Mouse (Mus musculus): ENCODE data around the gene Mrpl48. TPM values are rescaled to one million over a fixed set of nuclear protein-coding genes. Genes with fewer than 3 reads are reported as not detected.
A peak's percentile ranks its signal among the peaks of the same experiment; 100 is the strongest.

Mrpl48 gene
- polyA plus RNA-seq, 1 experiment: 7.8 TPM

GRCm38 (mm10) chr7:100496791-100497190 lies 111.3 kb downstream of the Mrpl48 start:
- H3K4me3 ChIP-seq (ENCODE audit: low read depth, low read length): peak overlapping the region; percentile 61; the same call in 1 of the 2 replicates
- no peaks in the 10 kb centered on the region for H3K27me3 ChIP-seq (ENCODE audit: control insufficient read depth, insufficient read depth, low read length)
- 0 out of 2 replicates have a peak, but pooled peaks have one; percentile 6 for TF ChIP-seq POLR2A (IDR thresholded peaks at IDR 0.05; ENCODE audit: low read depth, low read length)
- no peak for TF ChIP-seq CTCF (IDR thresholded peaks at IDR 0.05; ENCODE audit: extremely low read depth, insufficient read length, insufficient replicate concordance, low read depth, low read length)
- H3K27ac ChIP-seq (ENCODE audit: insufficient read depth, low read depth, low read length): peak overlapping the region; percentile 88; the same call in 1 of the 2 replicates
- peaks cover 52% of the 10 kb centered on the region for H3K36me3 ChIP-seq (ENCODE audit: control insufficient read depth, insufficient read depth, low read length)
- peaks cover 19% of the 10 kb centered on the region for H3K4me1 ChIP-seq (ENCODE audit: control insufficient read depth, insufficient read depth, insufficient read length, low read length)
- 95% methylated on average over 9 of the region's 9 CpGs for WGBS

GRCm38 (mm10) chr7:100496371-100496770 lies 111.7 kb downstream of the Mrpl48 start:
- TF ChIP-seq POLR2A (IDR thresholded peaks at IDR 0.05; ENCODE audit: low read depth, low read length): no peak; the same call in 1 of the 2 replicates
- no peak for TF ChIP-seq CTCF (IDR thresholded peaks at IDR 0.05; ENCODE audit: extremely low read depth, insufficient read length, insufficient replicate concordance, low read depth, low read length)
- Histone ChIP-seq H3K27ac (ENCODE audit: insufficient read depth, low read depth, low read length) (peak overlapping the region; percentile 88), H3K36me3 (ENCODE audit: control insufficient read depth, insufficient read depth, low read length) (peaks cover 52% of the 10 kb centered on the region), H3K4me1 (ENCODE audit: control insufficient read depth, insufficient read depth, insufficient read length, low read length) (peaks cover 19% of the 10 kb centered on the region), H3K4me3 (ENCODE audit: low read depth, low read length) (peak overlapping the region; percentile 61), H3K27me3 (ENCODE audit: control insufficient read depth, insufficient read depth, low read length) (no peaks in the 10 kb centered on the region)
- 51% methylated on average over 6 of the region's 6 CpGs for WGBS

Other genes starting within 250 kb of the Mrpl48 start
- 6.6 and 10.1 TPM in 2 replicates for gene C2cd3, start 236.1 kb downstream of the Mrpl48 start, polyA plus RNA-seq (2012; rRNA removed)
- 35.1 and 45.8 TPM in 2 replicates for gene Ppme1, start 236.0 kb downstream of the Mrpl48 start, polyA plus RNA-seq (2012; rRNA removed)
- gene Ucp3, start 135.3 kb downstream of the Mrpl48 start, polyA plus RNA-seq (2012; rRNA removed): 0.11 and 0.23 TPM in 2 replicates
- gene Ucp2, start 115.0 kb downstream of the Mrpl48 start, polyA plus RNA-seq (2012; rRNA removed): 597 and 876 TPM in 2 replicates
- gene Dnajb13, start 93.3 kb downstream of the Mrpl48 start, polyA plus RNA-seq (2012; rRNA removed): 0.29 and 0.49 TPM in 2 replicates
- gene Coa4, start 71.2 kb downstream of the Mrpl48 start, polyA plus RNA-seq (2012; rRNA removed): 9.4 and 14.8 TPM in 2 replicates
- gene Rab6a, start 891 bp downstream of the Mrpl48 start, polyA plus RNA-seq (2012; rRNA removed): 28.5 and 44.3 TPM in 2 replicates
- gene Plekhb1, start 54.1 kb upstream of the Mrpl48 start, polyA plus RNA-seq (2012; rRNA removed): 8.2 and 18.4 TPM in 2 replicates
- gene Fam168a, start 98.3 kb upstream of the Mrpl48 start, polyA plus RNA-seq (2012; rRNA removed): 28.2 and 43.9 TPM in 2 replicates